Mouse (Mus musculus): ENCODE results near the gene Fam208a. TPM values are rescaled to one million over a fixed set of nuclear protein-coding genes. Genes with fewer than 3 reads are reported as not detected.

Gene Fam208a
- total RNA-seq, 2 experiments from 2014 or later = 34.9 to 42.4 TPM

Small RNA genes within 50 kb of the gene (microRNA-seq; reads per million reads assigned to microRNA genes)
- not detected for gene Gm23633

Other genes with a start within 250 kb of the Fam208a start
- 10 to 100 TPM; 14.4 to 16.0 TPM for gene Ccdc66, start 79.6 kb downstream of the Fam208a start, total RNA-seq (2021)
- 100 to 1,000 TPM; 211 to 222 TPM for gene Erc2, start 193.6 kb downstream of the Fam208a start, total RNA-seq (2021)